Mouse (Mus musculus) cerebellum, adult 2 months (tissue): ENCODE data around the gene Slc35g3.

Experiments
- CTCF ChIP-seq: fragments of 200-500 bp; IDR thresholded peaks from 2 replicates; pipeline ENCODE4 v1.5.1; 2011; ENCODE audit warnings: low read depth, mild to moderate bottlenecking, control low read depth, low read length, moderate library complexity, borderline replicate concordance; ENCODE audit not compliant: insufficient read depth
- POLR2A ChIP-seq: fragments of 200-500 bp; IDR thresholded peaks from 2 replicates; pipeline ENCODE4 v1.6.1; 2011; ENCODE audit warnings: low read length, control low read depth, borderline replicate concordance; ENCODE audit not compliant: insufficient read depth

DNA sequence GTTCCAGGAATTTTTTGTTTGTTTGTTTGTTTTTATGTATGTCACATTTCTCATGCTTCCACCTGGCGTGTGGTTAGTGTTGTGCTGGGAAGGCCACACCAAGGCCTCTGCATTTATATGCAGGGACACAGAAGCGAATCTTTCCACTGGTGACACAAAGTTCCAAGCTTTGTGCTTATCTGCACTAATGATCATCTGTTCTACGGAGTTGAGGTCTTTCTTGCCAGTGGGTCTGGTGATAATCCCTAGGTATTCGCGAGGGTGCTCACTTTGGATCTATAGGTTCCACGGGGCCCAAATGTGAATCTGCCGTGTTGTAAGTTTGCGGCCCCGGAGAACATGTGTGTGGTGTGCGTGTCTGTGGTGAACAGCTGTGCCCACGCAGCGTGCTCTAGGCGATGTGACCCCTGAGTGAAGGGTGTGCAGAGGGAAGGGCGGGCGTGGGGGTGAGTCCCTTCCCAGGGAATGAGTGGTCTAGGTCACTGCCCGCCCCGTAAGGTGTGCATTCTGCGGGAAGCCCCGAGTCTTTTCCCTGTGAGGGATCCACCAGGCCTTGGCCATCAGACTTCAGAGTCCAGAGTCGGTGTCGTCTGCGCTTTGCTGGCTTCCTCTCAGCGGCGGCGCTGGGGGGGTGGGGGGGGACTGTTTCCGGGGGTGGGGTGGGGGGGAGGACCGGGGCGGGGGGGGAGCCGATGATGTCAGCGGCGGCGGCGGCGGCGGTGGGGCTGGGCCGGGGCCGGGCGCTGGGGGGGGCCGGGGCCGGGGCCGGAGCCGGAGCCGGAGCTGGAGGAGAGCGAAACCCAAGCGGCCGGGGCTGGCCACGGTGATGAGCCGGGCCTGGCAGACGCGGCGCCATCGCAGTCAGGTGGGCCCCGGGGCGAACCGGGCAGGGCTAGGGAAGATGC, 3.7 kb upstream of the Slc35g3 start, which contains the start of gene Zbtb4:
- TF ChIP-seq POLR2A, result 0 out of 2 replicates have a peak, but pooled peaks have one; percentile 52
- no peak for TF ChIP-seq CTCF
